Mouse (Mus musculus) hindbrain, postnatal 0 days (tissue): ENCODE measurements around the gene Canx. TPM values are rescaled to one million over a fixed set of nuclear protein-coding genes. Genes with fewer than 3 reads are reported as not detected.

ENCODE experiments used
- ATAC-seq: fragments of 200-750 bp; cut with Nextera tagmentation; 2 replicates; pipeline ENCODE4 v1.8.0; 2017; ENCODE audit warnings: mild to moderate bottlenecking, moderate TSS enrichment, moderate library complexity
- DNase-seq: peaks from one replicate; pipeline ENCODE4 v3.0.0-alpha.2; 2015; ENCODE audit warnings: low spot score
- H3K27ac ChIP-seq: fragments of 300-500 bp; sonication (generic); 2 replicates; pipeline ENCODE4 v1.5.1; 2014; ENCODE audit warnings: mild to moderate bottlenecking
- H3K27me3 ChIP-seq: fragments of 300-500 bp; sonication (generic); 2 replicates; pipeline ENCODE4 v1.6.1; 2014; ENCODE audit warnings: low read length, mixed read lengths; ENCODE audit not compliant: insufficient read depth
- H3K36me3 ChIP-seq: fragments of 300-500 bp; sonication (generic); 2 replicates; pipeline ENCODE4 v1.6.1; 2014; ENCODE audit warnings: low read length, mixed read lengths; ENCODE audit not compliant: insufficient read depth
- H3K4me1 ChIP-seq: fragments of 300-500 bp; sonication (generic); 2 replicates; pipeline ENCODE4 v1.6.1; 2014; ENCODE audit warnings: antibody characterized with exemption, low read length, mixed read lengths; ENCODE audit not compliant: insufficient read depth
- H3K4me2 ChIP-seq: fragments of 300-500 bp; sonication (generic); 2 replicates; pipeline ENCODE4 v1.6.1; 2014; ENCODE audit warnings: low read depth, mild to moderate bottlenecking, low read length, moderate library complexity, mixed read lengths
- H3K4me3 ChIP-seq: fragments of 300-500 bp; sonication (generic); 2 replicates; pipeline ENCODE4 v1.5.1; 2014; ENCODE audit warnings: low read length
- H3K9ac ChIP-seq: fragments of 300-500 bp; sonication (generic); replicated peaks from 2 replicates; pipeline ENCODE4 v1.6.1; 2014; ENCODE audit warnings: mild to moderate bottlenecking, low read length, moderate library complexity, mixed read lengths
- H3K9me3 ChIP-seq: fragments of 300-500 bp; sonication (generic); 2 replicates; pipeline ENCODE4 v1.6.1; 2016; ENCODE audit warnings: low read length, mixed read lengths
- CTCF ChIP-seq: IDR thresholded peaks from 2 replicates; pipeline ENCODE4 v1.5.1; 2016; ENCODE audit warnings: antibody characterized with exemption, control low read depth, low read depth
- WGBS: fragments of 180-500 bp; shearing (Covaris S2); extraction: QIAGEN DNeasy Blood & Tissue Kit; methylation state at CpG from one replicate; pipeline ENCODE4 v1.1.7; 2014; 5-methylcytosine and 5-hydroxymethylcytosine counted together
- polyA plus RNA-seq: library from polyadenylated mRNA; unstranded; fragments of >200 nt; fragmentation: Nextera tagmentation; extraction: Ambion mirVana; gene quantifications from 2 replicates; pipeline ENCODE4 v1.2.1, GENCODE M21; 2015
- total RNA-seq: library from RNA; depleted of rRNA; stranded (reverse); fragments of >200 nt; gene quantifications from 2 replicates; pipeline ENCODE4 v1.2.3, GENCODE M21; 2014

Gene Canx
- total and polyA plus RNA-seq, 2 experiments from 2014 or later = 174 to 254 TPM

DNA sequence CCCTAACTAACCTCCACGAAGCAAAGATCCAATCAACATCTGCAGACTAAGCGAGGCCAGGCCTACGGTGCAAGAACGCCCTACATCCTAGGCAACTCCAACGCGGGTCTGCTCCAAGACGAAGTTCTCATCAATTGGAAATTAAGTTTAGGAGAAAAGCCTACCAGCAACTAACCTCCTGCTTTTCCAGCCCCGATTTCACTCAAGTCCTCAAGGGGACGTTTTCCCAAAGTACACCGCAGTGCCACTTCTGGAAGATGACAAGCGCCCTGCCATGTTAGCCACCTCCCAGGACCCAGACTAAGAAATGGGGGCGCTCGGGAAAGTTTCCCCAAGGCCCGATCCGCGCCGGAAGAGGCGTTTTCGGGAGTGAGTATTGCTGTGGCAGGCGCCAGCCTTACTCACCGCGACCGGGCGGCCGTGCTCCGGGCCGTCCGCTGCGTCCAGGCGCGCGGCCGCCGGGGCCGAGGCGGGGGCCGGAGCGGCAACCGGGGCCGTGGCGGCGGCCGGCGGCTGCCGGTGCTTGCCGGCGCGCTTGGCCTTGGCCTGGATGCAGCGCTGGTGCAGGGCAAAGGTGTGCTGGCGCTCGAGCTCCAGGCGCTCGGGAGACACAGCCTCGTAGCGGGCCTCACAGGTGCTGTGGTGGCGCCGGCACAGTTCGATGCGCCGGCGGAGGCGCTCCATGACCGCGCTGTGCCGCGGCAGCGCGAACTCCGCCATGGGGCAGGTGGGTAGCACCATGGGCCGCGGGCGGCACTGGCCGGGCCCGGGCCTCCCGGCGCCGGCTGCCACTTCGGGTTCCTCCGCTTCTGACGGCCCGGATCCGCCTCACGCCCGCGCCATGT, 33.9 kb downstream of the Canx start:
- ATAC-seq = peak; percentile 82
- no peaks in the 10 kb centered on the region for H3K27me3 ChIP-seq
- H3K4me3 ChIP-seq = peak overlapping the region; percentile 88
- peak overlapping the region; percentile 99 for H3K9ac ChIP-seq
- no peaks in the 10 kb centered on the region for H3K9me3 ChIP-seq
- H3K27ac ChIP-seq = peak overlapping the region; percentile 99
- no peak for TF ChIP-seq CTCF
- peaks cover 14% of the 10 kb centered on the region; the same call in 1 of the 2 replicates for H3K36me3 ChIP-seq
- DNase-seq = peak; percentile 64
- H3K4me2 ChIP-seq = peak overlapping the region; percentile 88
- under 1% methylated on average over 50 of the region's 85 CpGs for WGBS
- H3K4me1 ChIP-seq = peaks cover 14% of the 10 kb centered on the region

DNA sequence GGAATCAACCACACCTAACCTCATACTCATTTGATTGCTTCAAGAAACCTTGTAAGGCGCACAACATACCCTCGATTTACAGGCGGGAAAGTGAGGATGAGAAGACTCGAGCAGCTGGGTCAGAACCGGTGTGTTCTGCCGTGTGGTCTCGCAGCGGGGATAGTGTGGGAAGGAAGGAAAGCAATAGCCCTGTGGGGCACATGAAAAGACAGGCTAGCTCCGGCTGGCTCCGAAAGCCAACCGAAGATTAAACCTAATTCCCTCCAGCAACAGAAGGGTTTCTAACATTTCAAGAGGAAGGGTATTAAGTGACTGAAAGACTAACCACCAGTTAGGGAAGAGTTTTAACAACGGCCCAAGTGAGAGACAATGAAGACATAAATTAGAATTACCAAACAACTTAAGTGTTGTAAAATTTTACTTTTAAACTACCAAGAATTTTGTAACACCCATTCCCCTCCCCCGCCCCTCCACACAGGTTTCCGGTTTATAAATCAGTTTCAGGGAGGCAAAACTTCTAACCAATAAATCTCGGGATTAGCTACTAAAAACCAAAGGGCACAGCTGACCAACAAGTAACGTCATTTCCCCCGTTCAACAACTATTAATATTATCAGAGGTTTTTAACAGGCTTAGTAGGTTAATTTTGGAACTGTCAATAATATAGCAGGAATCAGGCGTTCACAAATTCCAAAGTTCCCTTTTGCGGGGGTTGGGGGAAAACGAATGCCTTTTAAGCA, 34.8 kb downstream of the Canx start:
- Histone ChIP-seq H3K4me2 (peak overlapping the region; percentile 88), H3K36me3 (peaks cover 14% of the 10 kb centered on the region; the same call in 1 of the 2 replicates), H3K4me1 (peaks cover 14% of the 10 kb centered on the region), H3K9ac (peak overlapping the region; percentile 99), H3K9me3 (no peaks in the 10 kb centered on the region), H3K27me3 (no peaks in the 10 kb centered on the region), H3K27ac (peak overlapping the region; percentile 99), H3K4me3 (peak overlapping the region; percentile 88)
- no peak for TF ChIP-seq CTCF
- ATAC-seq (no peak), DNase-seq (no peak)
- WGBS = 17% methylated on average over 20 of the region's 20 CpGs

DNA sequence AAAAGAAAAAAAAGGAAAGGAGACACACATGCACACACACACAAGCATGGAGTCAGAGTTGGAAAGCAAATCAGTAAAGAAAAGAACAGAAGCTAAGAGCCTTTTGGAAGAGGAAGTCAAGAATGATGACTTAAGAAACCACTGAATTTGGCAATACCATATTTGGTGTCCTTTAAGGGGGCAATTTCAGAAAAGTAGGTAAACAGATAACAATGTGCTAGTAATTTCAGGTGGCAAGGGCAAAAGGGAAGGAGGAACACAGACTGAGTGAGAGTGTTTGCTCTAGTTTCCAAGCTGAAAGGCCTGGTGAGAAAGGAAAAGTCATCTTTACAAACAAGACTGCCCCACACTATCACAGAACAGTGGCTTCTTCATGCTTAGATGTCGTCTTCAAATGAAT, 39.0 kb downstream of the Canx start:
- no peak for TF ChIP-seq CTCF
- no peak for DNase-seq
- H3K4me1 ChIP-seq = peaks cover 10% of the 10 kb centered on the region
- no peak overlapping the region for H3K9ac ChIP-seq
- no peaks in the 10 kb centered on the region for H3K9me3 ChIP-seq
- no peak overlapping the region for H3K4me3 ChIP-seq
- 87% methylated on average over 1 of the region's 1 CpGs for WGBS
- 0 out of 2 replicates have a peak, but pooled peaks cover 6% of the 10 kb centered on the region for H3K36me3 ChIP-seq
- ATAC-seq = no peak
- H3K4me2 ChIP-seq = no peak overlapping the region
- no peaks in the 10 kb centered on the region for H3K27me3 ChIP-seq
- no peak overlapping the region for H3K27ac ChIP-seq

DNA sequence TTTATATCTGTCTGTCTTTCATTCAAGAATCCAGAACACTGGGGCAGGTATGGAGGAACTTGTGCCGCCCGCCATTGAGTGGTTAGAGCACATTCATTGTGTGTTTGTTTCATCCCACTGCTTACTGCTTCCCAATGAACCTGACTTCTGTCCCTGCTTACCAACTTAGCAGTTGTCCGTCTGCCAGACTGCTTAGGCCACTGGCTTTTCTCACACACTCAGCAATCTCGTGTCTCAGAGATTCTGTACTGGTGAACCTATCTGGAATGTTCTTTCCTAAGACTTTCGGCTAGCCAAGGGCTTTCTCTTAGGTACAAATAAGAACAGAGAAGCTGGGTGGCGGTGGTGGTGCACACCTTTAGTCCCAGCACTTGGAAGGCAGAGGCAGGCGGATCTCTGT, 39.8 kb downstream of the Canx start:
- H3K9ac ChIP-seq = no peak overlapping the region
- 0 out of 2 replicates have a peak, but pooled peaks cover 9% of the 10 kb centered on the region for H3K36me3 ChIP-seq
- H3K4me2 ChIP-seq = no peak overlapping the region
- no peak overlapping the region for H3K4me3 ChIP-seq
- H3K27me3 ChIP-seq = no peaks in the 10 kb centered on the region
- WGBS = 93% methylated on average over 7 of the region's 7 CpGs
- no peak overlapping the region for H3K27ac ChIP-seq
- ATAC-seq = no peak
- H3K4me1 ChIP-seq = peaks cover 10% of the 10 kb centered on the region
- DNase-seq = no peak
- no peaks in the 10 kb centered on the region for H3K9me3 ChIP-seq
- no peak for TF ChIP-seq CTCF

DNA sequence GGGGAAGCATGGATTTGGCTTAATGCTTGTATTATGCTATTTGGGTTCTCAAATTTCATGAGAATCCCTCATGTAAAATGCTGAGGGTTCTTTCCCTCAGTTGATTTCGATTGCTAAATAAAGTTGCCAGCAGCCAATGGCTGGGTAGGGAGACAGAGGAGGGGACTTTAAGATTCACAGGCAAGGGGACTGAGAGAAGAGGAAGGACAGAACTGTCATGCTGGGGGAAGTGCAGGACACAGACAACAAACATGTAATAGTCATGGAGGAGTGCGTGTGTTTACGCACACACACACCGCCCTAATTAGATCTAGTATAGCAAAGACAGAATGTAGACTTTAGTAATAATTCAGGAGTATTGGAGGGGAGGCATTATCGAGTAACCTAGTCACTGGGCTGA, 40.2 kb downstream of the Canx start:
- 0 out of 2 replicates have a peak, but pooled peaks cover 9% of the 10 kb centered on the region for H3K36me3 ChIP-seq
- WGBS = 96% methylated on average over 5 of the region's 5 CpGs
- H3K9me3 ChIP-seq = no peaks in the 10 kb centered on the region
- H3K4me2 ChIP-seq = no peak overlapping the region
- H3K4me3 ChIP-seq = no peak overlapping the region
- no peak for TF ChIP-seq CTCF
- no peak overlapping the region for H3K27ac ChIP-seq
- no peaks in the 10 kb centered on the region for H3K27me3 ChIP-seq
- no peak overlapping the region for H3K9ac ChIP-seq
- ATAC-seq (no peak), DNase-seq (no peak)
- H3K4me1 ChIP-seq = peaks cover 6% of the 10 kb centered on the region

DNA sequence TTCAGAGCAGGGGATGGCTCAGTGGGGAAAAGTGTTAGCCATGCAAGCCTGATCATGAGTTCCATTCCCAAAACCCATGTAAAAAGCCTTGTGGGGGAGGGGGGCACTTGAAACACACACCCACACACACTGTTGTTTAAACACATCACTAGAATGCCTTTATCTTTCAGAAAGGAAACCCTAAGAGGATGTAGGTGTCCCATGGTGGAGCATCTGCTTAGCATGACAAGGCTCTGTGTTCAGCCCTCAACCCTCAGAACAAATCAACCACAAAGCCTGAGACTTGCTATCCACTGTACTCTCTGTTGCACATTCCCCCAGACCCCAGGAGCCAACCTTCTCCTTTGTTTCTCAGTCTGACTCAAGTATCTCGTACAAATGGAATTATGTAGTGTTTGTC, 45.4 kb downstream of the Canx start:
- no peak for ATAC-seq
- Histone ChIP-seq H3K4me1 (no peaks in the 10 kb centered on the region), H3K9ac (no peak overlapping the region), H3K4me2 (no peak overlapping the region), H3K27me3 (no peaks in the 10 kb centered on the region), H3K4me3 (no peak overlapping the region), H3K9me3 (no peaks in the 10 kb centered on the region), H3K27ac (no peak overlapping the region), H3K36me3 (0 out of 2 replicates have a peak, but pooled peaks cover 4% of the 10 kb centered on the region)
- TF ChIP-seq CTCF = no peak
- no peak for DNase-seq
- 57% methylated on average over 1 of the region's 1 CpGs for WGBS

DNA sequence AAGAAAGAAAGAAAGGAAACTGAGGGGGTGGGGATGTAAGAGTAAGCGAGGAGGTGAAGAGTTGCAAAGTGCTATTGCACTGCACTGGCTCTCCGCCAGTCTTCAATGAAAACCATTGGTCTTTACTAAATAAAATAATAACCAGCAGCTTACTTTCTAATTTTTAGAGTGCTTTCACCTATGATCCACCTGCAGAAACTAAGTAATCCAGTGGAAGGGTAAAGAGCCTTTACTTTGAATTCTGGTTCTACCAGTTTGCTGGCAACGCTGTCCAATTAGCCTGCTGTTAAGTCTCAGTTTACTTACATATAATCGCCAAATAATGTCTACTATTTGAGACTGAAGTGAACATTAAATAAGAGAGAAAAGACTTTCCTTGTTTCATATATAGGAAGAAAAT, 46.5 kb downstream of the Canx start:
- no peak overlapping the region for H3K4me2 ChIP-seq
- WGBS = 87% methylated on average over 4 of the region's 4 CpGs
- H3K4me3 ChIP-seq = no peak overlapping the region
- no peaks in the 10 kb centered on the region for H3K9me3 ChIP-seq
- DNase-seq (no peak), ATAC-seq (no peak)
- TF ChIP-seq CTCF = no peak
- H3K27ac ChIP-seq = no peak overlapping the region
- 0 out of 2 replicates have a peak, but pooled peaks cover 4% of the 10 kb centered on the region for H3K36me3 ChIP-seq
- no peaks in the 10 kb centered on the region for H3K4me1 ChIP-seq
- no peak overlapping the region for H3K9ac ChIP-seq
- H3K27me3 ChIP-seq = no peaks in the 10 kb centered on the region
